18 mouse cellular contexts compared by ENCODE assay signal in genomic region chr6:127752681-127753080, GRCm38 (mm10). TPM values are rescaled to one million over a fixed set of nuclear protein-coding genes. Genes with fewer than 3 reads are reported as not detected.
A peak's percentile ranks its signal among the peaks of the same experiment; 100 is the strongest.
DNase-seq lines count a peak whose midpoint lies in the region; ATAC-seq and TF ChIP-seq lines count a peak whose summit lies in the region.
"Had no signal": no experiment of that assay in that cellular context is flagged by ENCODE, and none has a peak within 500 bp of the region (broad histone marks: within the 10 kb centered on the region; RNA-seq: fewer than 3 reads in every experiment).

No protein-coding gene starts in this region.

- no peak for ATAC-seq in heart, embryonic 13.5 days (ENCODE audit: extremely low read depth, insufficient number of reproducible peaks, low FRiP score, low TSS enrichment)
- ATAC-seq in midbrain, embryonic 12.5 days (ENCODE audit: low FRiP score, low read depth), result peak; percentile 20; the same call in 1 of the 2 replicates
- no peak for ATAC-seq in midbrain, embryonic 14.5 days (ENCODE audit: low FRiP score, low TSS enrichment)
- ATAC-seq in hindbrain, postnatal 0 days, result peak; percentile 55; the same call in 1 of the 2 replicates
- ATAC-seq: intestine, embryonic 15.5 days had no signal

- H3K4me2 ChIP-seq in heart, embryonic 13.5 days, result no peak overlapping the region
- no peak overlapping the region for H3K4me2 ChIP-seq in midbrain, embryonic 12.5 days (replicated peaks)
- H3K4me2 ChIP-seq in midbrain, embryonic 14.5 days (ENCODE audit: low read length), result no peak overlapping the region
- H3K4me2 ChIP-seq in hindbrain, postnatal 0 days (ENCODE audit: low read depth, low read length), result no peak overlapping the region
- H3K4me2 ChIP-seq: intestine, embryonic 15.5 days had no signal

- H3K27me3 ChIP-seq in heart, embryonic 13.5 days (replicated peaks), result 0 out of 2 replicates have a peak, but pooled peaks cover 4% of the 10 kb centered on the region
- 0 out of 2 replicates have a peak, but pooled peaks cover 3% of the 10 kb centered on the region for H3K27me3 ChIP-seq in midbrain, embryonic 12.5 days
- no peaks in the 10 kb centered on the region for H3K27me3 ChIP-seq in midbrain, embryonic 14.5 days (ENCODE audit: control insufficient read depth, insufficient read depth, low read length)
- peaks cover 16% of the 10 kb centered on the region; the same call in 1 of the 2 replicates for H3K27me3 ChIP-seq in embryonic facial prominence, embryonic 10.5 days (replicated peaks; ENCODE audit: low read depth, poor library complexity, severe bottlenecking)
- no peaks in the 10 kb centered on the region for H3K27me3 ChIP-seq in hindbrain, postnatal 0 days (ENCODE audit: insufficient read depth, low read length)
- H3K27me3 ChIP-seq: intestine, embryonic 15.5 days had no signal

- H3K4me1 ChIP-seq in heart, embryonic 13.5 days, result peaks cover 33% of the 10 kb centered on the region
- peaks cover 31% of the 10 kb centered on the region for H3K4me1 ChIP-seq in midbrain, embryonic 12.5 days
- peaks cover 28% of the 10 kb centered on the region for H3K4me1 ChIP-seq in midbrain, embryonic 14.5 days (ENCODE audit: control insufficient read depth, insufficient read depth, low read length)
- peaks cover 24% of the 10 kb centered on the region for H3K4me1 ChIP-seq in embryonic facial prominence, embryonic 10.5 days
- peaks cover 15% of the 10 kb centered on the region for H3K4me1 ChIP-seq in hindbrain, postnatal 0 days (ENCODE audit: insufficient read depth, low read length)
- H3K4me1 ChIP-seq in lung, adult 2 months (ENCODE audit: control insufficient read depth, insufficient read depth, low read length), result no peaks in the 10 kb centered on the region

- TF ChIP-seq CTCF in hindbrain, postnatal 0 days (IDR thresholded peaks at IDR 0.05; ENCODE audit: low read depth), result no peak
- no peak for TF ChIP-seq CTCF in lung, adult 2 months (IDR thresholded peaks at IDR 0.05; ENCODE audit: insufficient read depth, low read length)

- DNase-seq in heart, adult 11 months, result no peak
- DNase-seq in midbrain, embryonic 14.5 days, result no peak
- no peak for DNase-seq in embryonic facial prominence, embryonic 10.5 days (ENCODE audit: low spot score)
- DNase-seq in hindbrain, postnatal 0 days (ENCODE audit: low spot score), result no peak
- DNase-seq in lung, adult 2 months, result no peak
- DNase-seq: cerebellum, postnatal 36 days; layer of hippocampus, adult 9-11 months; lung, postnatal 14 days; spleen, adult 18-20 months; thymus, postnatal 25 days had no signal

- no peak for TF ChIP-seq POLR2A in lung, adult 2 months (IDR thresholded peaks at IDR 0.05; ENCODE audit: borderline replicate concordance, extremely low read depth, low read depth, low read length)

- H3K4me3 ChIP-seq in heart, embryonic 13.5 days, result no peak overlapping the region
- no peak overlapping the region for H3K4me3 ChIP-seq in midbrain, embryonic 12.5 days
- no peak overlapping the region for H3K4me3 ChIP-seq in midbrain, embryonic 14.5 days (replicated peaks; ENCODE audit: low read depth, low read length)
- no peak overlapping the region for H3K4me3 ChIP-seq in embryonic facial prominence, embryonic 10.5 days
- no peak overlapping the region for H3K4me3 ChIP-seq in hindbrain, postnatal 0 days (ENCODE audit: low read length)
- no peak overlapping the region for H3K4me3 ChIP-seq in lung, adult 2 months (replicated peaks; ENCODE audit: extremely low read depth, low read depth, low read length)
- H3K4me3 ChIP-seq: intestine, embryonic 15.5 days had no signal

- WGBS in heart, embryonic 13.5 days, result 1% methylated on average over 3 of the region's 3 CpGs
- 68% methylated on average over 3 of the region's 3 CpGs for WGBS in midbrain, embryonic 12.5 days
- WGBS in midbrain, embryonic 14.5 days, result 49% methylated on average over 3 of the region's 3 CpGs
- 53% methylated on average over 3 of the region's 3 CpGs for WGBS in embryonic facial prominence, embryonic 10.5 days
- 33% methylated on average over 3 of the region's 3 CpGs for WGBS in hindbrain, postnatal 0 days
- WGBS in lung, adult 2 months, result 46% methylated on average over 3 of the region's 3 CpGs

- H3K27ac ChIP-seq in heart, embryonic 13.5 days (replicated peaks), result peak overlapping the region; percentile 31
- peak overlapping the region; percentile 49; the same call in 1 of the 2 replicates for H3K27ac ChIP-seq in midbrain, embryonic 12.5 days (replicated peaks)
- no peak overlapping the region for H3K27ac ChIP-seq in midbrain, embryonic 14.5 days (replicated peaks; ENCODE audit: low read depth, low read length)
- H3K27ac ChIP-seq in embryonic facial prominence, embryonic 10.5 days (replicated peaks), result peak overlapping the region; percentile 25; the same call in 1 of the 2 replicates
- no peak overlapping the region for H3K27ac ChIP-seq in hindbrain, postnatal 0 days
- H3K27ac ChIP-seq: intestine, embryonic 15.5 days; kidney, postnatal 0 days; liver, embryonic 14.5 days had no signal

- H3K9ac ChIP-seq in heart, embryonic 13.5 days, result 0 out of 2 replicates have a peak overlapping the region, but pooled peaks have one; percentile 41
- no peak overlapping the region for H3K9ac ChIP-seq in midbrain, embryonic 12.5 days (replicated peaks)
- H3K9ac ChIP-seq in midbrain, embryonic 14.5 days (replicated peaks; ENCODE audit: low read length), result no peak overlapping the region
- H3K9ac ChIP-seq in hindbrain, postnatal 0 days (replicated peaks; ENCODE audit: low read length), result no peak overlapping the region
- H3K9ac ChIP-seq: intestine, embryonic 15.5 days; liver, embryonic 14.5 days had no signal

- no peaks in the 10 kb centered on the region for H3K9me3 ChIP-seq in heart, embryonic 13.5 days
- H3K9me3 ChIP-seq in midbrain, embryonic 12.5 days, result no peaks in the 10 kb centered on the region
- no peaks in the 10 kb centered on the region for H3K9me3 ChIP-seq in midbrain, embryonic 14.5 days (ENCODE audit: control insufficient read depth, low read length)
- no peaks in the 10 kb centered on the region for H3K9me3 ChIP-seq in embryonic facial prominence, embryonic 10.5 days
- no peaks in the 10 kb centered on the region for H3K9me3 ChIP-seq in hindbrain, postnatal 0 days (ENCODE audit: low read length)
- H3K9me3 ChIP-seq: intestine, embryonic 15.5 days had no signal

- H3K36me3 ChIP-seq in heart, embryonic 13.5 days, result no peaks in the 10 kb centered on the region
- no peaks in the 10 kb centered on the region for H3K36me3 ChIP-seq in midbrain, embryonic 12.5 days
- H3K36me3 ChIP-seq in midbrain, embryonic 14.5 days (ENCODE audit: control insufficient read depth, insufficient read depth, low read length), result no peaks in the 10 kb centered on the region
- no peaks in the 10 kb centered on the region for H3K36me3 ChIP-seq in embryonic facial prominence, embryonic 10.5 days (replicated peaks)
- H3K36me3 ChIP-seq in hindbrain, postnatal 0 days (ENCODE audit: insufficient read depth, low read length), result no peaks in the 10 kb centered on the region
- H3K36me3 ChIP-seq: intestine, embryonic 15.5 days had no signal

RNA-seq across cellular contexts. Expression of gene Prmt8, which starts 16.6 kb away (rescaled TPM):
- polyA plus RNA-seq in heart, embryonic 13.5 days (2015; fragmentation: Nextera tagmentation; extraction: Ambion mirVana), result 0.28 and 0.29 TPM in 2 replicates
- polyA plus RNA-seq in midbrain, embryonic 12.5 days (2016; fragmentation: Nextera tagmentation; extraction: Ambion mirVana), result 31.3 and 32.5 TPM in 2 replicates
- polyA plus RNA-seq in midbrain, embryonic 14.5 days (2014; fragmentation: Nextera tagmentation; extraction: Ambion mirVana), result 24.9 and 28.5 TPM in 2 replicates
- polyA plus RNA-seq in embryonic facial prominence, embryonic 10.5 days (2016; fragmentation: Nextera tagmentation; extraction: Ambion mirVana), result 3.9 and 7.9 TPM in 2 replicates
- total RNA-seq in hindbrain, postnatal 0 days (2014; rRNA removed), result 24.9 and 28.7 TPM in 2 replicates
- 31.7 and 35.5 TPM in 2 replicates for polyA plus RNA-seq in hindbrain, postnatal 0 days (2015; fragmentation: Nextera tagmentation; extraction: Ambion mirVana)
- 2.1 and 4.9 TPM in 2 replicates for polyA plus RNA-seq in lung, adult 2 months (2012; rRNA removed)
- total RNA-seq: adrenal gland, adult 2 months; granulocyte monocyte progenitor cell, adult 5-6 weeks had no signal
- polyA plus RNA-seq: adrenal gland, adult 2 months; kidney, postnatal 0 days; stomach, embryonic 16.5 days had no signal

Comparison
In these comparisons a context has a peak if more than half of its experiments do, and no peak if none do; other contexts are left out.
1. ATAC-seq: peak in midbrain, embryonic 12.5 days (single experiment) and hindbrain, postnatal 0 days (single experiment); none in heart, embryonic 13.5 days (single experiment) and midbrain, embryonic 14.5 days (single experiment).
2. H3K27ac ChIP-seq: peak in heart, embryonic 13.5 days (single experiment), midbrain, embryonic 12.5 days (single experiment) and embryonic facial prominence, embryonic 10.5 days (single experiment); none in midbrain, embryonic 14.5 days (single experiment) and hindbrain, postnatal 0 days (single experiment).